Mouse (Mus musculus) frontal cortex, postnatal 14 days (tissue): ENCODE measurements at regions not wholly inside any gene's neighbourhood (a gene's known extent, or its start where the extent isn't known, plus 50 kb on each side); places are given as distances from the start of the nearest gene placed in this dataset.

Source experiments
- DNase-seq, 2 experiments: peaks; one replicate each; pipeline ENCODE4 v3.0.0; 2022; ENCODE audit warnings: low spot score in 2 of 2

- no peak for DNase-seq
Observed at GRCm38 (mm10) chr11:23169742-23170428, 86.0 kb upstream of the Xpo1 start.

- no peak for DNase-seq
Observed at GRCm38 (mm10) chr11:23170813-23171212, 85.0 kb upstream of the Xpo1 start.

GRCm38 (mm10) chr11:23171760-23172159 is 84.1 kb upstream of the Xpo1 start:
- DNase-seq = no peak

GRCm38 (mm10) chr11:23181647-23182046 is 74.2 kb upstream of the Xpo1 start:
- DNase-seq = no peak

- DNase-seq = no peak
Observed at GRCm38 (mm10) chr11:23185211-23185610, 70.6 kb upstream of the Xpo1 start.

GRCm38 (mm10) chr11:23201701-23202449 is 54.0 kb upstream of the Xpo1 start:
- DNase-seq = no peak

GRCm38 (mm10) chr11:23203566-23203965 is 52.3 kb upstream of the Xpo1 start:
- no peak for DNase-seq

GRCm38 (mm10) chr11:23204041-23204440 is 51.8 kb upstream of the Xpo1 start:
- no peak for DNase-seq
